Mouse (Mus musculus) layer of hippocampus, postnatal 10 days (tissue): ENCODE results near the gene Fars2. TPM values are rescaled to one million over a fixed set of nuclear protein-coding genes. Genes with fewer than 3 reads are reported as not detected.

Experiments
- DNase-seq, 2 experiments: peaks; one replicate each; pipeline ENCODE4 v3.0.0; 2021; ENCODE audit warnings: low spot score in 2 of 2
- long read RNA-seq: library from polyadenylated mRNA; stranded (forward); transcript quantifications from one replicate; pipeline ENCODE4 v2.0.0, GENCODE M21; 2023
- total RNA-seq, 2 experiments: library from RNA; stranded (reverse); gene quantifications; 2 replicates each; pipeline ENCODE4 v1.2.3; 2021

The Fars2 gene
- total RNA-seq: 10 to 100 TPM; 34.5 to 39.1 TPM
- long read RNA-seq, transcript Fars2-201 (7 exons, 2,125 nt): major isoform, 32 of 44 reads
- long read RNA-seq, partial matches to known transcripts: 0 of 44 reads
- long read RNA-seq, other reads (novel, unspliced or antisense): 7 of 44 reads

DNA sequence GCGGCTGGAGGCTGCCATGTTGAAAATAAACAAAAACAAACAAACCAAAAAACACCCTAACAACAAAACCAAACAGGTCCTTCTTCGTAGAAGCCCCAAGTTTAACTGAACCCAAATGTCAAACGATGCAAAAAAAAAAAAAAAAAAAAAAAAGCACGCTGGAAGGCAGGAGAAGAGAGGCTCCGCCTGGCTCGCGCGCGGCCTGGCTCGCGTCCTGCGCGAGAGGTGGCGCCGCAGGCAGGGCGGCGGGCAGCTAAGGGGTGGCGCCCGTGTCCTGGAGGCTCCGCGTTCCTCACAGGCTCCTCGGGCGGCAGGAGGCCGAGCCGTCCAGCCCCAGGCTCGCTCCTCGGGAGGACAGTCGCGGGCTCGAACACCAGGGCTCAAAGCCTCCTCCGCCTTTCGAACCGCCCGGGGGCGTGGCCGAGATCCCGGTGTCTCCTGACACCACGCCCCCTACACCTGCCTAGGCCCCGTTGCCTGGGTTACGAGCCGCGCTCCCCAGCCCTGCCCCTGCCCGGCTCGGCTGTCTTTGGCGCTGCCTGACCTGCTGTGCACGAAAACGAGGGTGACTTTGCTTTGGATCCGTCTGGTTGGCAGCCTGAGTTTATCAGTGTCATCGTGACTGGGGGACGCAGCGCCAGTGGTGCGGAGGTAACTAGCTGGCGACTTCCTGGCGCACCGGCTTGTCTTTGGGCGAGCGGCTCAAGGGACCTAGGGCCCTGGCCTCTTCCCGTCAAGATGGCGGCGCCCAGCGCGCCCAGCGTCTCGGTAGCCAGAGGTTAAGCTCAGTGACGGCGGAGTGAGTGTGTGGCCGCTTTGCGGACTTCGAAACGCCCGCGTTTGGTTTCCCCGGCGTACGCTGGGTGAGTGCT lies at the start of gene Fars2, which contains the start of gene Lyrm4:
Gene Fars2 (plus strand): TSS at position 270 of the 872 bp plus-strand sequence.
Gene Lyrm4 (minus strand): TSS at position 384 of the 872 bp plus-strand sequence.
- DNase-seq: peak; percentile 95 to 97

DNA sequence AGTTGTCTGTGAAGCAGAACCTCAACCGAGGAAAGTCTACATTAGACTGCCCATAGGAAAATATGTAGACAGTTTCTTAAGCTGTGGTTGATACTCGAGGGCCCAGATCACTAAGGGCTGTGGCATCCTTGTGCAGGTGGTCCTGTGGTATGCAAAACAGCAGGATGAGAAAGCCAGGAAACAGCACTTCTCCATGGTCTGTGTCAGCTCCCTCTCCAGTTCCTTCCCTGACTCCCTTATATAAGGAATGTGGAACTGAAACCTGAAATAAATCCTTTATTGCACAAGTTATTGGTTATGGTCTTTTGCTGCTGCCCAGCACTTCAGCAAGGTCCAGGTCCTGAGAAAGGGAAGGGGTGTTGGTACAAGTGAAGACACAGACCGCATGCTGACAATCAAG lies 42.7 kb upstream of the Fars2 start:
- DNase-seq: no peak

DNA sequence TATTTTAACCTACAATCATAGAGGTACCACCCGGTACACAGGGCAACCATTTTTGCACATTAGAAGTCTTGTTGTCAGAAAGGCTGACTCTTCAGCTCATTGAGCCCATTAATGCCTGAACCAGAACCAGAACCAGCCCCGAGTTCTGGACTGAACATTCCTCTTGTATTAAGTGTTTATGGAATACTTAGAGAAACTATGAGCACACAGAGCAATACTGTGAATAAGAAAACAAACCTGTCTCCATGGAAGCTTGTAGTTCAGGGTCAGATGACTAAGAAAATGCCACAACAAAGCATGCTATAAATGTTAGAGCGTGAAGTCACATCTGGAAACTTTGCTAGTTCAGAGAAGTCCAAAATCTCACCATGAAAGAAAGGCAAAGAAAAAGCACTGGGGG lies 35.6 kb upstream of the Fars2 start:
- DNase-seq: no peak

- no peak for DNase-seq
Observed at GRCm38 (mm10) chr13:36084701-36085100, 32.5 kb upstream of the Fars2 start.

DNA sequence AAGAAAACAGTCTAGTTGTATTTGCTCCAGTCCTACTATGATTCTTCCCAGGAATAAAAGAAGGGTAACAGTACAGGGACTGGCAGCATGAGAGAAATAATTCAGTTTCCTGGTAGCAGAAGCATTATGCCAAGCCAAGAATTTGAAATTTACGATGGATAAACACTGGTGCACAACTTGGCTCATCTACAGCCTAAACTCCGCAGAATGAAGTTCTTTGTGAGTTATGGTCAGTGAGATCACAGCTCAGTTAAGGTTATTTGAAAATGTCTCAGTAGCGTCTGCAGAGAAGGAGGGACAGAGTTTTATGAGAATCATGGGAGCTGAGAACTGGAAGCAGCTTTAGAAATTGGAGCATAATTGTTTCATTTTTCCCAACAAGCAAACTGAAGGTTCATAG lies 31.2 kb upstream of the Fars2 start:
- DNase-seq: no peak

GRCm38 (mm10) chr13:36086608-36087391 lies 30.4 kb upstream of the Fars2 start:
- no peak for DNase-seq

- no peak for DNase-seq
Observed at GRCm38 (mm10) chr13:36087427-36087826, 29.8 kb upstream of the Fars2 start.

DNA sequence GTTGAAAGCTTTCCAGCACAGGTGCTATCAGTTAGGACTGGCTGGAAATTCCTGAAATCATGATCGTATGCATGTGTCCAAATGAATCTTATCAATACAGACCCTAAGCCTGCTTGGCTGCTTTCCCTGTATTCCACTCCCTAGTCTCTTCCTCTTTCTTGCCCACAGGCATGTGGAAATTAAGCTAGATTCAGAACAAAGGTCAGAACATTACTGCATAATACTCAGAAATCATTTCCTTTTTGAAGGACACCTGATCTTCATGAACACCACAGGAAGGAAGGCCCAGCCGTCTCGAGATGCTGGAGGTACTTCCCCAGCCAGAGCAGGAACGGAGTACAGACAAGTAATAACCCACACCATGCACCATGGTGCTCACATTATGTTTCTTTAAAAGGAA lies 29.0 kb upstream of the Fars2 start:
- no peak for DNase-seq

DNA sequence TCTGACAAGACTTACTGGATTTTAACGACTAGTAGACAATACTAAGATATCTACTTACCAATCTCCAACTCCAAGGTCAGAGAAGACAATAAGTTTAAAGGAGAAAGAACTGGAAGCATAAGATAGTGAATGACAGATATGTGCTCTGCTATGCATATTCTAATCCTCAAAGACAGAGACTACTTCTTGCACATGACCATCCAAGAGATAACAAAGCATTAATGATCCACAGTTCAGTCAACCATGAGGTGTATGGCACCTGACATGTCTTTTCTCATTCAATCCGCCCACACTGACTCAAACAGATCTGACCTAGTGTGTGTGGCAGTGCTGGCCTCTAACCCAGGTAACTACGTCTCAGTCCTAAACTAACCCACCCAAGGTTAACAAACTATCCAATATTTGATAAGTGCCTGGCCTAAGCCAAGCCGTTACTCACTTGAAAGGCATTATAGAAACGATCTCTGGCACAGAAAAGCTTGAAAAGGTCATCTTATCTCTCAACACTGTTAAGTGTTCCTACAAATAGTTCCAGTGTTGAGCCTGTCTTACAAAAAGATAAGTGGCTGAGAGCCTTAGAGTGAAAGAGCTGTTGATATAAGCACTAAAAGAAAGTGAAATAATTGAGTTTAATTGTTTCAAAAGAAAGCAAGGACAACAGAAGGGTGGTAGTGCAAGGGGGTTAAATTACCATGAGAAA lies 20.4 kb upstream of the Fars2 start:
- DNase-seq: no peak

DNA sequence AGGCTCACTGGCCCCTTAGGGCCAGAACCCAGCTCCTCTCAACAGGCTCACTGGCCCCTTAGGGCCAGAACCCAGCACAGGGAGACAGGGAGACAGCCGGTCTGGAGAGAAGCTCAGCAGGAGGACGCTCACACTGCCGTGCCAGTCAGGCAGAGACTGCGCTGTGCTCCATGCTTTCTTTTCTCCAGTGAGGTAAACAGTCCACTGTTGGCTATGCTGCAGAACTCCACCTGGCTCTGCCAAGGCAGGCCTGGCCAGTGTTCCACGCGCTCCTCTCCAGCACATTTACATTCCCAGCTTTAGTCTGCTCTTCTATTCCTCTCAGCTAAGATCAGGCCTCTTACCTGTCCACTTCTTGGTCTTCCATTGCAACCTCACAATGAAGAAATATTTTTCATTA lies 11.6 kb upstream of the Fars2 start:
- no peak for DNase-seq

DNA sequence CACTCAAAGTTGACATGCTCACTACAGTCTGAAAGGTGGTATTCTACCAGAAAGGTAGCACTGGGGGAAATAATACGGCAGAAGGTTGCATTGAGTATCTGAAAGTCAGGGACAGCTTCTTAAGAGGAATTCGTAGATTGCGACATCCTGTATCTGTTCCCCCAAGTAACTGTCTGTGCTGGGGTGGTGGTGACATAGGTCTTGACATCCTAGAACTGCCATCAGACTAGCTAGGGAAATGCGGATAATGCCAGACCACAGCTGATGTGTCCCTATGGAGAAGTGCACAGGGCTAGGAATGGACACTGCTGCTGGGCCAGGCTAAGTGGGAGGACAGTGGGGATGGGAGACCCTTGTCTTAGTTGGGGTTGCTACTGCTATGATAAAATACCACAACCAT lies 8.7 kb upstream of the Fars2 start:
- no peak for DNase-seq

- no peak for DNase-seq
Observed at GRCm38 (mm10) chr13:36111331-36111730, 5.9 kb upstream of the Fars2 start.

GRCm38 (mm10) chr13:36113181-36113580 lies 4.0 kb upstream of the Fars2 start:
- no peak for DNase-seq

GRCm38 (mm10) chr13:36116520-36117142 lies 581 bp upstream of the Fars2 start:
- peak; percentile 23 to 50 for DNase-seq

DNA sequence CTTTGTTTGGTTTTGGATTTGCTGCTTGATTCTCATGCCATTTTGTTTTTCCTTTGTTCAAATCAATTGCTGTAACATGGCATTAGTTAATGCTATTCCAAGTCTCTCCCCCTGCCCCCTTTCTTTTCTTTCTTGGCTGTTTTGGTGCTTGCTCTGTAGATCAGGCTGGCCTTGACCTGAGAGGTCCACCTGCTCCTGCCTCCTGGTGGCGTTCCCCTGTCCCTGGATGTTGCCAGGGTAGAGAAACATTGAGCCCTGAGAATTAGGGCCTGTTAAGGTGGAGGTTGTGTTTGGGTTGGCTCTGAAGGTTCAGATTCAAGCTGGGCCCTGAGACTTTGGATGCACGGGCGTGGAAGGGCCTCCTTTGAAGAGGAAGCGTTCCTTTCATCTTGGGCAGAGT lies 2.5 kb downstream of the Fars2 start:
- DNase-seq: no peak

DNA sequence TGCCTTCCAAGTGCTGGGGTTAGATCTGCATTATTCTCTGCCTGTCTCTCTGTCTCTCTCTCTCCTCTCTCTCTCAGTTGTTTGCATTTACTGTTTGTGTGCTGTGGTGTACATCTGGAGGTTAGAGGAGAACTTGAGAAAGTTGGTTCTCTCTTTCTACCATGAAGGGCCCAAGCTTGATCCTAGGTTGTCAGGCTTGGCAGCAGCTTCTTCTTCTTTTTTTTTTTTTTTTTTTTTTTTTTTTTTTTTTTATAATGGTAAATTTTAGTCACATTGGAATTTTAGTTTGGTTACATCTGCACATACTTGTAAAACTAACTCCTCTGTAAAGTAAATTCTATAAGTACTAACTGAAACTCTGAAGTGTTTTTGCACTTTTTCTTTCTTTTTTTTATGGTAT lies 3.4 kb downstream of the Fars2 start:
- DNase-seq: no peak

DNA sequence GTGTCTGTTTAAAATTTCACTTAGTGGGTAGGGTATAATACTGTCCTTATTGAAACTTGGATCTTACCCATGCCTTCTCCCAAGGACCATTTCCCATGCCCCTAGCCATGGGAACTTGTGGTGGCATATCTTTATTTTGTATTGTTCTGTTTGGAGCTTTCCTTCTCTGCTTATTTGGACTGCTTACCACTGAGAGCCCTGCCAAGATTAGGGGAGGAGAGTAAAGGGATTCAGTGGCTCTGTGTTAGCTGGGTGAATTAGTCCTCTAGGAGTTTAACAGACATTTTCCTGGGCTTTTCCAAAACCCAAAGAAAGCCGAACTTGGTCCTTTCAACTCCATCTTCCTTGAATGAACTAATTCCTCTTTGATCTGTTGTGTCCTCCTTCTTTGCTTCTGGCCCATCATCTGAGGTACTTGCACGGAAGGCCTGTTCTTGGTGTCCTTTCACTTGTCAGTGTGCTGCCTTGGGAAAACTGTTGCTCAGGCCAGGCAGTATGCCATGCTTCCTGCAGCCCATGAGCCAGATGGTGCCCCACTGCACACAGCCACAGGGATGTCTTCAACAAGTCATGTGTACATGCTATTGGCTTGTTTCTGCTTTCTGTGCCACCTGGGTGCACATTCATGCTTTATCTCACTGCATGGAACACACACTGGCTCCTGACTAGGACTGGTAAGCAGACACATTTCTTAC lies 12.3 kb downstream of the Fars2 start:
- DNase-seq: peak; percentile 32 to 46

GRCm38 (mm10) chr13:36131401-36131800 lies 14.2 kb downstream of the Fars2 start:
- DNase-seq: no peak

DNA sequence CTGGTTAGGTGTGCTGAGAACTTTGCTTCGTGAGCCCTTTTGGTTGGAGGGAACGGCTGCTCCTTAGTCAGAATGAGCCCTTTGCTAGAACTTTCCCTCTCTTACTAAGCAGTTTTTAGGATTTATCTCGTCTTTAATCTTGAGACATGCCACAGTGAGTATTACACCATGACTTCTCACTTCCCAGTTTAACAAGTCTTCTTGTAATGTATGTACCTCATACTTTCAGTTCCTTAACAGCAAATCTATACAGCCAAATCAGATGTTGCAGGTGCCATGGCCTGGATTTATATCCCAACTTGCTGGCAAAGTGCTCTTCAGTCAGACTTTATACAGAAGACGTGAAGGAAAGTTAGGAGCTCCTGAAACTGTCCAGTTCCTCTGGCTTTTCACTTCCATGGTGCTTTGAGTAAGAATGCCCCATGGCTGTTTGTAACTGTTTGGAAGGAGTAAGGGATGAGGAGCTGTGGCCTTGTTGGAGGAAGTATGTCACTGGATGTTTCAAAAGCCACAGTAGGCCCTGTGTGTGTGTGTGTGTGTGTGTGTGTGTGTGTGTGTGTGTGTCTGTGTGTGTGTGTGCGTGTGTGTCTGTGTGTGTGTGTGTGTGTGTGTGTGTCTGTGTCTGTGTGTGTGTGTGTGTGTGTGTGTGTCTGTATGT lies 14.9 kb downstream of the Fars2 start:
- no peak for DNase-seq

- no peak for DNase-seq
Observed at GRCm38 (mm10) chr13:36139703-36140102, 22.5 kb downstream of the Fars2 start.
